Mouse (Mus musculus) MEL (cell line): ENCODE measurements around the gene Dlx6.
A peak's percentile ranks its signal among the peaks of the same experiment; 100 is the strongest.

Experiments used
- BHLHE40 ChIP-seq: IDR thresholded peaks from 2 replicates; pipeline ENCODE4 v1.6.1; 2012; ENCODE audit warnings: low read depth, mild to moderate bottlenecking, inconsistent platforms, low read length, improper control_type of control experiment, borderline replicate concordance
- CTCF ChIP-seq, 3 experiments: IDR thresholded peaks in 2 of 3; conservative IDR thresholded peaks in 1 of 3; 2 replicates each; pipeline ENCODE4 v1.5.1; 2011 to 2012; ENCODE audit warnings: low read length in 3 of 3, low read depth in 2 of 3, mild to moderate bottlenecking in 2 of 3, improper control_type of control experiment in 1 of 3, inconsistent platforms in 1 of 3, mixed read lengths in 1 of 3, moderate library complexity in 1 of 3; ENCODE audit not compliant: control insufficient read depth in 1 of 3, insufficient read depth in 1 of 3, poor library complexity in 1 of 3, severe bottlenecking in 1 of 3
- E2F4 ChIP-seq: IDR thresholded peaks from 2 replicates; pipeline ENCODE4 v1.6.1; 2011; ENCODE audit warnings: low read depth, low read length, improper control_type of control experiment, borderline replicate concordance
- EP300 ChIP-seq, 2 experiments: IDR thresholded peaks; 2 replicates each; pipeline ENCODE4 v1.6.1; 2011; ENCODE audit warnings: improper control_type of control experiment in 2 of 2, low read length in 2 of 2, low read depth in 1 of 2, mild to moderate bottlenecking in 1 of 2
- GABPA ChIP-seq: IDR thresholded peaks from 2 replicates; pipeline ENCODE4 v1.6.1; 2012; ENCODE audit warnings: low read depth, mild to moderate bottlenecking, inconsistent platforms, low read length, improper control_type of control experiment, moderate library complexity
- GATA1 ChIP-seq: IDR thresholded peaks from 2 replicates; pipeline ENCODE4 v1.6.1; 2011; ENCODE audit warnings: low read depth, low read length, improper control_type of control experiment
- HCFC1 ChIP-seq: IDR thresholded peaks from 2 replicates; pipeline ENCODE4 v1.6.1; 2012; ENCODE audit warnings: low read depth, mild to moderate bottlenecking, inconsistent platforms, low read length, improper control_type of control experiment, moderate library complexity
- MAFK ChIP-seq: IDR thresholded peaks from 2 replicates; pipeline ENCODE4 v1.6.1; 2011; ENCODE audit warnings: low read depth, mild to moderate bottlenecking, low read length, improper control_type of control experiment, borderline replicate concordance
- MAX ChIP-seq: IDR thresholded peaks from 2 replicates; pipeline ENCODE4 v1.6.1; 2011; ENCODE audit warnings: low read length, improper control_type of control experiment
- MYC ChIP-seq: IDR thresholded peaks from 2 replicates; pipeline ENCODE4 v1.6.1; 2011; ENCODE audit warnings: low read depth, mild to moderate bottlenecking, low read length, improper control_type of control experiment, moderate library complexity
- POLR2A ChIP-seq, 2 experiments: IDR thresholded peaks; 2 replicates each; pipeline ENCODE4 v1.6.1; 2011 to 2012; ENCODE audit warnings: low read length in 2 of 2, mild to moderate bottlenecking in 2 of 2, control low read depth in 1 of 2, improper control_type of control experiment in 1 of 2, low read depth in 1 of 2, moderate library complexity in 1 of 2; ENCODE audit not compliant: control insufficient read depth in 1 of 2, insufficient read depth in 1 of 2, poor library complexity in 1 of 2
- TBP ChIP-seq: IDR thresholded peaks from 2 replicates; pipeline ENCODE4 v1.8.0; 2011; ENCODE audit warnings: low read depth, low read length, improper control_type of control experiment
- USF1 ChIP-seq: IDR thresholded peaks from 2 replicates; pipeline ENCODE4 v1.6.1; 2014; ENCODE audit warnings: low read depth, mild to moderate bottlenecking, inconsistent platforms, low read length, improper control_type of control experiment, moderate library complexity
- ZNF384 ChIP-seq: IDR thresholded peaks from 2 replicates; pipeline ENCODE4 v1.6.1; 2012; ENCODE audit warnings: low read depth, mild to moderate bottlenecking, inconsistent platforms, low read length, improper control_type of control experiment

DNA sequence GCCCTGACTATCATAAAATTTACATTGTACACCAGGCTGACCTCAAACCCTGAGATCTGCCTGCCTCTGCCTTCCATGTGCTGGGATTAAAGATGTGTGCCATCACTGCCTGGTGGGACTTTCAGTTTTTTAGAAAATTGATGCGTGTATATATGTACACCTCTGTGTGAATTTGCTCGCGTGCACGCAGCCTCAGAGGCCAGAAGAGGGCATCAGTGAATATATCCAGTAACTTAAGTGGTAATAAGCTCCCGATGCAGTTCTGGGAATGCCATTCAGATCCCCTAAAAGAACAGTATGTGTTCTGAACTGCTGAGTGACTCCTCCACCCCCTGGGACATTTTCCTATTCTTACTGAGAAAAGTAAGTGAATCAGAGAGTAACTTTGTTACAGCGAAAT is 26.9 kb downstream of the Dlx6 start:
- TF ChIP-seq GABPA, result no peak
- no peak for TF ChIP-seq MAX
- TF ChIP-seq CTCF (IDR thresholded peaks at IDR 0.05 in 2 of 3, conservative IDR thresholded peaks at IDR 0.05 in 1 of 3; ENCODE audit: control insufficient read depth in 1 of 3, insufficient read depth in 1 of 3, low read depth in 2 of 3, low read length in 3 of 3, poor library complexity in 1 of 3, severe bottlenecking in 1 of 3), result 0 out of 6 replicates have a peak, but pooled peaks of 1 of the 3 experiments have one; percentile 1
- TF ChIP-seq POLR2A (IDR thresholded peaks at IDR 0.05; ENCODE audit: control insufficient read depth in 1 of 2, insufficient read depth in 1 of 2, low read depth in 1 of 2, low read length in 2 of 2, poor library complexity in 1 of 2), result no peak
- TF ChIP-seq EP300 (IDR thresholded peaks at IDR 0.05; ENCODE audit: low read depth in 1 of 2, low read length in 2 of 2), result no peak
- no peak for TF ChIP-seq MAFK
- TF ChIP-seq BHLHE40, result no peak
- no peak for TF ChIP-seq MYC
- no peak for TF ChIP-seq TBP
- no peak for TF ChIP-seq E2F4
- TF ChIP-seq HCFC1, result no peak
- no peak for TF ChIP-seq ZNF384
- TF ChIP-seq USF1, result no peak
- TF ChIP-seq GATA1, result no peak
